Mouse (Mus musculus) brain, embryonic 14.5 days (tissue): ENCODE measurements around the gene Celf2.

ENCODE experiments used
- CTCF ChIP-seq: fragments of 200-500 bp; IDR thresholded peaks from 2 replicates; pipeline ENCODE4 v1.5.1; 2012; ENCODE audit warnings: inconsistent platforms, mild to moderate bottlenecking, moderate library complexity, borderline replicate concordance; ENCODE audit not compliant: insufficient read depth, insufficient read length; ENCODE audit errors: extremely low read depth
- POLR2A ChIP-seq: fragments of 200-500 bp; IDR thresholded peaks from 2 replicates; pipeline ENCODE4 v1.6.1; 2012; ENCODE audit warnings: mild to moderate bottlenecking, inconsistent platforms, borderline replicate concordance; ENCODE audit not compliant: poor library complexity, insufficient read depth, insufficient read length, severe bottlenecking; ENCODE audit errors: extremely low read depth

DNA sequence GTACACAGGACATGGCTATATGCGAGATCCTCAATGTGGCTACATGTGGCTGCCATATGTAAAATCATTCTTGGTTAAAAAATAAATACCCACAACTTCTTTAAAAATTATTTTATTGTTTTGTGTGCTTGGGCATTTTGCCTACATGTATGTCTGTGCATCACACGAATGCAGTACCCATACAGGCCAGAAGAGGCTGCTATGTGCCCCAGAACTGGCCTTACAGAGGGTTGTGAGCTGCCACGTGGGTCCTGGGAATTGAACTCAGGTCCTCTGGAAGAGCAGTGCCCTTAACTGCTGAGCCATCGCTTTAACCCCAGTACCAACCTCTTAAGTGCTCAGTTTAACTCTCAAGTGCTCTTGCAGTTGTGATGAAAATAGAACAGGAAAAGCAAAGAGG lies 1018.5 kb downstream of the Celf2 start:
- peak; percentile 23; the same call in 1 of the 2 replicates for TF ChIP-seq CTCF
- TF ChIP-seq POLR2A: no peak
